Mouse (Mus musculus): ENCODE measurements around the gene Tcte1. TPM values are rescaled to one million over a fixed set of nuclear protein-coding genes. Genes with fewer than 3 reads are reported as not detected.

The Tcte1 gene
- polyA plus RNA-seq (2015; fragmentation: Nextera tagmentation; extraction: Ambion mirVana) = 4.3 and 5.0 TPM in 2 replicates

DNA sequence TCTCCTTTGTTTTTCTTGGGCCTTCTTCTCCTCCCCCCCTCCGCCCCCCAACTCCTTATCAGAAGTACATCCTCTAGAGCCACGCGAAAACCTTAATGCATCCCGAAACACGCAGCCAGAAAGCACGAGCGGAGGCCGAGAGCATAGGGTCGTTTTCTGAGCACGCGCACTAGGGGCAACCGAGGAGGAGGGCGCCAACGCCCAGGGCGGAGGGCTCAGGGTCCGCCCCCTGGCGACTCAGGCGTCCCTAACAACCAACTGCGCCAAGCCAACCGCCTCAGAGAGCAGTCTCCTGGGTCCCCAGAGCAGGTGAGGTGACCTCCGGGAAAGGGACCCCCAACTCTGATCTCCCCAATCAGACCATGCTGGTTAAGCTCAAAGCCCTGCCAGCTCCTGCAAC lies at the start of gene Tcte1:
Tcte1 (plus strand) TSS at position 172 of the 400 bp plus-strand sequence.
- peaks cover 4% of the 10 kb centered on the region; the same call in 1 of the 2 replicates for H3K4me1 ChIP-seq (ENCODE audit: control insufficient read depth, insufficient read depth, low read length)
- H3K4me2 ChIP-seq (ENCODE audit: low read length) = peak within 1 kb of the TSS; percentile 69
- H3K27ac ChIP-seq (ENCODE audit: low read length) = no peak within 1 kb of the TSS
- H3K9ac ChIP-seq (ENCODE audit: low read depth, low read length) = peak within 1 kb of the TSS; percentile 60
- no peaks in the 10 kb centered on the region for H3K9me3 ChIP-seq (replicated peaks; ENCODE audit: control insufficient read depth, low read length, poor library complexity, severe bottlenecking)
- peak within 1 kb of the TSS; percentile 39 for H3K4me3 ChIP-seq (ENCODE audit: low read depth, low read length)
- peak; percentile 81 for ATAC-seq
- no peaks in the 10 kb centered on the region for H3K36me3 ChIP-seq (ENCODE audit: control insufficient read depth, insufficient read depth, low read length)
- H3K27me3 ChIP-seq (ENCODE audit: control insufficient read depth, insufficient read depth, low read depth, low read length) = no peaks in the 10 kb centered on the region
- WGBS = under 1% methylated on average over 21 of the region's 21 CpGs

DNA sequence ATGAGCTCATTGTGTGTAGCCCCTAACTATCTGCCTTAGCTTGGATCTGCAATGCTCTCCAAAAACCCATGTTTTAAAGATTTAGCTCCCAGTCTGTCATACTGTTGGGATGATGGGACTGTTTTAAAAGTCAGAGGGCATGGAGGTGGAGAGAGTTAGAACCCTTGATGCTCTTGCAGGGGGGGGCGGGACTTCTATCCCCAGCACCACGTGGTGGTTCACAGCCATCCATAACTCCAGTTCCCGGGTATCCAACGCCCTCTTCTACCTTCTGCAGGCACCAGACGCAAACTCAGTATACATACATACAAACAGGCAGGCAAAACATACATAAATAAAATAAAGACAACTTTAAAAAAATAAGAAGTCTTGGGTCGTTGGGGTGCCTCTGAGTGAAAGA lies 49.6 kb upstream of the Tcte1 start:
- no peak for ATAC-seq
- 88% methylated on average over 6 of the region's 6 CpGs for WGBS
- peaks cover 7% of the 10 kb centered on the region; the same call in 1 of the 2 replicates for H3K4me1 ChIP-seq (ENCODE audit: control insufficient read depth, insufficient read depth, low read length)
- H3K9ac ChIP-seq (ENCODE audit: low read depth, low read length) = no peak overlapping the region
- H3K36me3 ChIP-seq (ENCODE audit: control insufficient read depth, insufficient read depth, low read length) = no peaks in the 10 kb centered on the region
- H3K27me3 ChIP-seq (ENCODE audit: control insufficient read depth, insufficient read depth, low read depth, low read length) = no peaks in the 10 kb centered on the region
- H3K9me3 ChIP-seq (replicated peaks; ENCODE audit: control insufficient read depth, low read length, poor library complexity, severe bottlenecking) = no peaks in the 10 kb centered on the region
- no peak overlapping the region for H3K4me3 ChIP-seq (ENCODE audit: low read depth, low read length)
- H3K4me2 ChIP-seq (ENCODE audit: low read length) = no peak overlapping the region
- no peak overlapping the region for H3K27ac ChIP-seq (ENCODE audit: low read length)

DNA sequence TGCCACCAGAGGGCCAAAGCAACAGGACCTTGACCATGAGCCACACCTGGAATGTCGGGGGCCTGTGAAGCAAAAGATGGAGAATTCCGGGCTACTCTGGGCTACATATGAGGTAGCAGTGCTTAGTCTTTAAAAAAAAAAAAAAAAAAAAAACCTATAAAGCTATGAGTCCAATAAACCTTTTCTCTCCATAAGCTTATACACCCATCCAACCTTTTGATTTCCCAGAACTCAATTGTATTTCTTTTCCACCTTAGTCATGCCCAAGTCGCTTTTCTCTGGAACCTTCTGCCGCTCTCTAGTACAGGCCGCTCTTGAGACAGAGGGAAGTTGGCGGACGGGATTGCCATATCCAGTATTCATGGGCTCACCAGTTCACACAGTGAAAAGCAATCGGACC lies 49.1 kb upstream of the Tcte1 start:
- peak; percentile 40; the same call in 1 of the 2 replicates for ATAC-seq
- H3K4me2 ChIP-seq (ENCODE audit: low read length) = peak overlapping the region; percentile 76
- no peaks in the 10 kb centered on the region for H3K27me3 ChIP-seq (ENCODE audit: control insufficient read depth, insufficient read depth, low read depth, low read length)
- H3K9me3 ChIP-seq (replicated peaks; ENCODE audit: control insufficient read depth, low read length, poor library complexity, severe bottlenecking) = no peaks in the 10 kb centered on the region
- peak overlapping the region; percentile 42 for H3K4me3 ChIP-seq (ENCODE audit: low read depth, low read length)
- WGBS = 62% methylated on average over 8 of the region's 8 CpGs
- peaks cover 7% of the 10 kb centered on the region; the same call in 1 of the 2 replicates for H3K4me1 ChIP-seq (ENCODE audit: control insufficient read depth, insufficient read depth, low read length)
- H3K36me3 ChIP-seq (ENCODE audit: control insufficient read depth, insufficient read depth, low read length) = no peaks in the 10 kb centered on the region
- H3K27ac ChIP-seq (ENCODE audit: low read length) = peak overlapping the region; percentile 81
- peak overlapping the region; percentile 59 for H3K9ac ChIP-seq (ENCODE audit: low read depth, low read length)

DNA sequence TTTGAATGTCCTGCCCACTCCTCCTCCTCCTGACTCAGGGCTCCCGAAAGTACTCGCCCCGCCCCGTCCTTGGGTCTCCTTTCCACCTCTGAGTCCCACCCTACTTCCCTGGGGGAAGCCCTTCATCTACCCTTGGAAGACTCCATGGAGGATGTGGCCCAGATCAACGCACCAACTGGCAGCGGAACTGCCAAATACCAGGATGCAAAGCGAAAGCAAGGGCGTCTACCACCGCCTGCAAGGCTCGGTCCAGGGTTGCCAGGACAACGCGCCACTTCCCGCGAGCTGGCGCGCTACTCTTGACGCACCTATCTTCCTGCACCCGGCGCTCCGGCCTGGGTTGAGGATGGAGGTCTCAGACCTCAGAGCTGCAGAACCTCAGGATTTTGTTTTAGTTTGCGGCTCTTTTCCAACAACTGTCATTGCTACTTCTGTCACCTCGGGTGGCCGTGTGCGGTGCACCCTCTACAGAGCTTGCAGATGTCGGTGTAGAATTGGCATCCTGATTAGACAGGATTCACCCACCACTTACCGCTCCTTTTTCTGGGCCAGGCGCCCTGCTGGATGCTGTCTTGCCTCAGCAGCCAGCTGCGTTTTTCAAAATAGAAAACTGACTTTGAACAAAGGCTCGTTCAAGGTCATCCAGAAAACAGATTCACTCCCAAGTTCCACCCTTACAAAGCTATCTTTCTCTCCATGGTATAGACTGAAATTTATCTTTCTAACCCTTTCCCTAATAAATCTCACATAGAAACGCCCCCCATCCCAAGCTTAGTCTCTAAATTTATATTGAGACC lies 48.4 kb upstream of the Tcte1 start, which contains the start of gene Spats1:
Spats1 (minus strand) TSS at position 747 of the 797 bp plus-strand sequence.
- Histone ChIP-seq H3K9me3 (replicated peaks; ENCODE audit: control insufficient read depth, low read length, poor library complexity, severe bottlenecking) (no peaks in the 10 kb centered on the region), H3K4me1 (ENCODE audit: control insufficient read depth, insufficient read depth, low read length) (peaks cover 7% of the 10 kb centered on the region; the same call in 1 of the 2 replicates), H3K4me3 (ENCODE audit: low read depth, low read length) (peak within 1 kb of the TSS; percentile 42), H3K4me2 (ENCODE audit: low read length) (peak within 1 kb of the TSS; percentile 76), H3K27ac (ENCODE audit: low read length) (peak within 1 kb of the TSS; percentile 81), H3K36me3 (ENCODE audit: control insufficient read depth, insufficient read depth, low read length) (no peaks in the 10 kb centered on the region), H3K9ac (ENCODE audit: low read depth, low read length) (peak within 1 kb of the TSS; percentile 59), H3K27me3 (ENCODE audit: control insufficient read depth, insufficient read depth, low read depth, low read length) (no peaks in the 10 kb centered on the region)
- peak; percentile 90 for ATAC-seq
- 5% methylated on average over 30 of the region's 30 CpGs for WGBS

DNA sequence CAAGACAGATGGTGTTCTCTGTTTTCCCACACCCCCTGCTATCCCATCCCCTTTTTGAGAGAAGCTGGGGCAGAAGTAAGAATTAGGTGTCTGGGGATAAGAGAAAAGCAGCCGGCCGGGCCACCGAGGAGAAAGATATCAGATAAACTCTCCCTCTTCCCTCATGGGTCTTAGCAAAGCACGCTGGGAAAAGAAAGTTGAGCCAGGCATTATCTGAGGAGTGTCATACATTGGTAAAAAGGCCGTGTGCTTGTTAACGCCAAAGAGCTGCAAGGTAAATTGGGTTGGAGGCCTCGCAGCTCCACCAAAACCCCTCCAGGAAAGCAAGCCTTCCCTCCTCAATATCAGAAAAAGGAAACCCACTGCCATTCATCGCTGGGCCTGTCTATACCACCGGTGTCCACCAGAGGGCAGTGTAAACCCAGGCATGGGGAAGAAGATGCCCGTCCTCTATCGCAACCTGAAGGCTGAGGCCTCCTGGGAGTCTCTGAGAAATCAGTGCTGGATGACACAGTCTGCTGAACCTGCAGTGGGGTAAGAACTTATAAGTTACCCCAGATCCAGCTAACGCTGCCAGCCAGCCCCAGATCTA lies 44.9 kb upstream of the Tcte1 start:
- Histone ChIP-seq H3K4me1 (ENCODE audit: control insufficient read depth, insufficient read depth, low read length) (peaks cover 7% of the 10 kb centered on the region; the same call in 1 of the 2 replicates), H3K27ac (ENCODE audit: low read length) (no peak overlapping the region), H3K9ac (ENCODE audit: low read depth, low read length) (no peak overlapping the region), H3K4me2 (ENCODE audit: low read length) (no peak overlapping the region), H3K36me3 (ENCODE audit: control insufficient read depth, insufficient read depth, low read length) (no peaks in the 10 kb centered on the region), H3K27me3 (ENCODE audit: control insufficient read depth, insufficient read depth, low read depth, low read length) (no peaks in the 10 kb centered on the region), H3K9me3 (replicated peaks; ENCODE audit: control insufficient read depth, low read length, poor library complexity, severe bottlenecking) (no peaks in the 10 kb centered on the region; the same call in 1 of the 2 replicates), H3K4me3 (ENCODE audit: low read depth, low read length) (no peak overlapping the region)
- 0 out of 2 replicates have a peak, but pooled peaks have one; percentile 15 for ATAC-seq
- WGBS = 19% methylated on average over 12 of the region's 12 CpGs

DNA sequence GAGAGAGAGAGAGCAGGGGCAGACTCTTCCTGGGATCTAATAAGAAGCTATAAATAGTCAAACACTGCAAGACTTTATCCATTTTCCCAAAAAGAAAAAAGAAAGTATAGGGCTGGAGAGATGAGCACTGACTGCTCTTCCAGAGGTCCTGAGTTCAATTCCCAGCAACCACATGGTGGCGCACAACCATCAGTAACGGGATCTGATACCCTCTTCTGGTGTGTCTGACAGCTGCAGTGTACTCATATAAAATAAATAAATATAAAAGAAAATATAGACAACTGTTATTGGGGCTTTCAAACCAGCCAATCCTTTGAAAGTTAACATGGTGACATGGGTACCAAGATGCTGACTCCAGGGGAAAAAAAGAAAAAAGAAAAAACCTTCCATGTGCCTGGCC lies 42.8 kb upstream of the Tcte1 start:
- H3K4me1 ChIP-seq (ENCODE audit: control insufficient read depth, insufficient read depth, low read length) = no peaks in the 10 kb centered on the region
- WGBS = 35% methylated on average over 2 of the region's 2 CpGs
- no peak overlapping the region for H3K27ac ChIP-seq (ENCODE audit: low read length)
- ATAC-seq = no peak
- H3K36me3 ChIP-seq (ENCODE audit: control insufficient read depth, insufficient read depth, low read length) = no peaks in the 10 kb centered on the region
- H3K4me2 ChIP-seq (ENCODE audit: low read length) = no peak overlapping the region
- no peak overlapping the region for H3K4me3 ChIP-seq (ENCODE audit: low read depth, low read length)
- no peaks in the 10 kb centered on the region for H3K27me3 ChIP-seq (ENCODE audit: control insufficient read depth, insufficient read depth, low read depth, low read length)
- no peaks in the 10 kb centered on the region; the same call in 1 of the 2 replicates for H3K9me3 ChIP-seq (replicated peaks; ENCODE audit: control insufficient read depth, low read length, poor library complexity, severe bottlenecking)
- no peak overlapping the region for H3K9ac ChIP-seq (ENCODE audit: low read depth, low read length)

DNA sequence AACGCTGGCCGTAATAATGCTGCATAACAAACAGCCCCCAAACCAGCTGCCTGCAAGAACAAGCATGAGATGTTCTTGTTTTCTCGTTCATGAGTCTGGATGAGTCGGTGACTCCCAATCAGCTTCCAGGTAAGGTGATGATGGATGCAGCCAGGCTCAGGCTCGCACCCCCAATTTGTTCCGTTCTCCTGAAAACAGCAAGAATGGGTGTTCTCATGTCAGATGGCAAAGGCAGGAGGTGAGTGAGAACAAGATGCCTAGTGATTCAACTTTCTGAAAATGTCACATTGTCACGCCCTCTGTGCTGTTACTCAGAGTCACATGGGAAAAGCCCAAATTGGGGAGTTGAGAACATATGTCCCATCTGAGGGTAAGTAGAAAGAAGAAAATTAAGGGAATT lies 37.7 kb upstream of the Tcte1 start:
- no peak overlapping the region for H3K4me3 ChIP-seq (ENCODE audit: low read depth, low read length)
- H3K9me3 ChIP-seq (replicated peaks; ENCODE audit: control insufficient read depth, low read length, poor library complexity, severe bottlenecking) = no peaks in the 10 kb centered on the region; the same call in 1 of the 2 replicates
- H3K27ac ChIP-seq (ENCODE audit: low read length) = no peak overlapping the region
- no peaks in the 10 kb centered on the region for H3K4me1 ChIP-seq (ENCODE audit: control insufficient read depth, insufficient read depth, low read length)
- no peak for ATAC-seq
- H3K27me3 ChIP-seq (ENCODE audit: control insufficient read depth, insufficient read depth, low read depth, low read length) = no peaks in the 10 kb centered on the region
- H3K9ac ChIP-seq (ENCODE audit: low read depth, low read length) = no peak overlapping the region
- 93% methylated on average over 7 of the region's 7 CpGs for WGBS
- H3K36me3 ChIP-seq (ENCODE audit: control insufficient read depth, insufficient read depth, low read length) = no peaks in the 10 kb centered on the region
- H3K4me2 ChIP-seq (ENCODE audit: low read length) = no peak overlapping the region

DNA sequence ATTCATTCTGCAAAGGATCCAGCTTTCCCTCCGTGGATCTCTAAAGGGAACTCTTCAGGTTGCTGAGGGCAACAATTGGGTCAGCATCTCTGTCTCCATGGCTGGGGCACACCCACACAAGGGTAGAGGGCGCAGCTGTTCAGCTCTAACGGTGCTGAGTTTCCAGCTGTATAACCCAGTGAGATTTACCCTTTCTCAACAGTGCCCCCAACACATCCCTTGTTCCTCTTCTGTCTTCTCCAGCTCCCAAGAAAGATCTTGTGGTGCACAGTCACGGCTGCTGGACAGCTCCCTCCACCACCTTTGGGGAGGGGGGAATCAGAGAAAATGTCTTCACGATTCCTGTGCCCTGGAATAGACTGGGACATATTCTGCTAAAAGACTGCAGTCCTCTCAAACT lies 36.0 kb upstream of the Tcte1 start:
- no peak overlapping the region for H3K27ac ChIP-seq (ENCODE audit: low read length)
- H3K4me2 ChIP-seq (ENCODE audit: low read length) = no peak overlapping the region
- no peaks in the 10 kb centered on the region for H3K36me3 ChIP-seq (ENCODE audit: control insufficient read depth, insufficient read depth, low read length)
- no peaks in the 10 kb centered on the region for H3K9me3 ChIP-seq (replicated peaks; ENCODE audit: control insufficient read depth, low read length, poor library complexity, severe bottlenecking)
- ATAC-seq = no peak
- H3K4me1 ChIP-seq (ENCODE audit: control insufficient read depth, insufficient read depth, low read length) = no peaks in the 10 kb centered on the region
- no peak overlapping the region for H3K4me3 ChIP-seq (ENCODE audit: low read depth, low read length)
- no peak overlapping the region for H3K9ac ChIP-seq (ENCODE audit: low read depth, low read length)
- 20% methylated on average over 5 of the region's 5 CpGs for WGBS
- no peaks in the 10 kb centered on the region for H3K27me3 ChIP-seq (ENCODE audit: control insufficient read depth, insufficient read depth, low read depth, low read length)
